Mouse (Mus musculus) ES-Bruce4 (cell line): ENCODE results near the gene Pip4k2b.

Experiments used
- CTCF ChIP-seq: IDR thresholded peaks from one replicate; pipeline ENCODE4 v1.8.1; 2011; ENCODE audit warnings: low read depth, low read length
- EP300 ChIP-seq: IDR thresholded peaks from 2 replicates; pipeline ENCODE4 v1.6.1; 2011; ENCODE audit warnings: low read depth, low read length; ENCODE audit not compliant: insufficient read depth
- POLR2A ChIP-seq: IDR thresholded peaks from one replicate; pipeline ENCODE4 v1.8.1; 2011; ENCODE audit warnings: low read length; ENCODE audit not compliant: insufficient read depth

- TF ChIP-seq EP300 = no peak
- no peak for TF ChIP-seq CTCF
- no peak for TF ChIP-seq POLR2A
These were observed 58.7 kb downstream of the Pip4k2b start, which contains the start of gene Cisd3 for GRCm38 (mm10) chr11:97685613-97686321.
